Mouse (Mus musculus) intestine, embryonic 16.5 days (tissue): ENCODE measurements around the gene Gabrp. TPM values are rescaled to one million over a fixed set of nuclear protein-coding genes. Genes with fewer than 3 reads are reported as not detected.

ENCODE experiments used
- ATAC-seq: fragments of 200-750 bp; cut with Nextera tagmentation; 2 replicates; pipeline ENCODE4 v1.8.0; 2017; ENCODE audit warnings: moderate TSS enrichment, moderate library complexity
- H3K27ac ChIP-seq: fragments of 300-500 bp; sonication (generic); 2 replicates; pipeline ENCODE4 v1.5.1; 2014; ENCODE audit warnings: mild to moderate bottlenecking, low read length
- H3K27me3 ChIP-seq: fragments of 300-500 bp; sonication (generic); replicated peaks from 2 replicates; pipeline ENCODE4 v1.6.1; 2014; ENCODE audit warnings: low read length, control low read depth, mixed read lengths; ENCODE audit not compliant: control insufficient read depth, insufficient read depth
- H3K36me3 ChIP-seq: fragments of 300-500 bp; sonication (generic); 2 replicates; pipeline ENCODE4 v1.6.1; 2014; ENCODE audit warnings: low read length, control low read depth; ENCODE audit not compliant: control insufficient read depth, insufficient read depth
- H3K4me1 ChIP-seq: fragments of 300-500 bp; sonication (generic); 2 replicates; pipeline ENCODE4 v1.6.1; 2014; ENCODE audit warnings: low read length, control low read depth, mixed read lengths; ENCODE audit not compliant: control insufficient read depth, insufficient read depth
- H3K4me2 ChIP-seq: fragments of 300-500 bp; sonication (generic); 2 replicates; pipeline ENCODE4 v1.6.1; 2014; ENCODE audit warnings: low read depth, low read length, control low read depth
- H3K4me3 ChIP-seq: fragments of 300-500 bp; sonication (generic); 2 replicates; pipeline ENCODE4 v1.5.1; 2014; ENCODE audit warnings: mild to moderate bottlenecking, low read length
- H3K9ac ChIP-seq: fragments of 300-500 bp; sonication (generic); 2 replicates; pipeline ENCODE4 v1.6.1; 2014; ENCODE audit warnings: low read depth, low read length
- H3K9me3 ChIP-seq: fragments of 300-500 bp; sonication (generic); 2 replicates; pipeline ENCODE4 v1.6.1; 2016; ENCODE audit warnings: low read length, control low read depth; ENCODE audit not compliant: control insufficient read depth
- WGBS: fragments of 180-500 bp; shearing (Covaris S2); extraction: QIAGEN DNeasy Blood & Tissue Kit; methylation state at CpG from one replicate; pipeline ENCODE4 v1.1.7; 2014; 5-methylcytosine and 5-hydroxymethylcytosine counted together
- polyA plus RNA-seq: library from polyadenylated mRNA; unstranded; fragments of >200 nt; fragmentation: Nextera tagmentation; extraction: Ambion mirVana; gene quantifications from 2 replicates; pipeline ENCODE4 v1.2.1, GENCODE M21; 2015

The Gabrp gene
- polyA plus RNA-seq, 1 experiment from 2014 or later = 0.11 TPM

DNA sequence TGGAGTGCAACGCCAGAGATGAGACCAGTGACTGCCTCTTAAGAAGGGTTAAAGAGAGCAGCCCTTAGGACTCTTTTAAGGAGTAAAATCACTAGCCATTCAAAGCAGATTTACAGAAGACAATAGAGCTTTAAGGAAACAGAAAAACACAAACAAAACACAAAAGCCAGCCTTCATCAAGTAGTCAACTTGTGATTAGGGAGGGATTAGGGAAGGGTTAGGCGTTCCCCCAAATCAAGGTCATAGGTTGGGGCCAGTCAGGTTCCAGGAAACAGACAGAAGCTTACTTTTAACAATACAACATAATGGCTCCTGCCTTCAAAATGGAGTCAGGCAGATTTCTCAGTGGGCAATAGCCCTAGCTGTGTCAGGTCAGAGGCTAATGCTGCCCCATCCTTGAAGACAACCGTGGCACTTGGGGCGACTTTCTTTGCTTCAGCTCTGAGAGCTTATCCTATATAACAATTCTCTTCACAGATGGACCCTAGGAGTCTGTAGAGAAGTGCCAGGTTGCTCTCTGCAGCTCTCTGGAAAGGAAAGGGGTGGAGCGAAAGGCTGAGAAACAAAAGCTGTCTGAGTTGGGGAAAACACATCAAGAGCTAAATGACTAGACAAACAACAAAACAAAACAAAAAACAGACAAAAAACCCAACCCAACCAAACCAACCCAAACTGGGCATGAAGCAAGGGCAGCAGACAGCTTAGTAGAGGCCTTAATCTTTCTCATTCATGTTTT lies 41.2 kb downstream of the Gabrp start:
- H3K9ac ChIP-seq = no peak overlapping the region
- H3K27ac ChIP-seq = no peak overlapping the region
- no peak for ATAC-seq

DNA sequence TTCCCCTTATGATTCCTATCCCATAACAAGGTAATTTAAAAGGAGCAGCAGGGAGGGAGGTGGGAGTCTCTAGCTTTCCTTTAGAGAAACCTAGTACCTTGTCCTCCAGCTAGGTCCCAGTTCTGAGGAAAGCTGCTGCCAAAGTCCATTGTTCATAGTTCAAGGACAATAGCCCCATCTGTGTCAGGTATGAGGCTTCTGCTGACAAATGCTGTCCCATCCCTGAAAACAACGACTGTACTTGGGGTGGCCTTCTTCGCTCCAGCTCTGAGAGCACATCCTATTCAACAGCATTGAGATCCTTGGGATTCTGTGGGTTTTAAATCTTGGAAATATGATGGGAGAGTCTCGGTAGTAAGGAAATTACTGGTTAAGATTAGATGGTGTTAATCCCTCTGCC lies 42.1 kb downstream of the Gabrp start:
- no peak overlapping the region for H3K27ac ChIP-seq
- no peak overlapping the region for H3K4me3 ChIP-seq
- no peaks in the 10 kb centered on the region for H3K27me3 ChIP-seq
- H3K4me2 ChIP-seq = no peak overlapping the region
- H3K4me1 ChIP-seq = no peaks in the 10 kb centered on the region
- no peak overlapping the region for H3K9ac ChIP-seq
- no peak for ATAC-seq
- H3K9me3 ChIP-seq = no peaks in the 10 kb centered on the region
- H3K36me3 ChIP-seq = no peaks in the 10 kb centered on the region
- 86% methylated on average over 3 of the region's 3 CpGs for WGBS

More for the DNA sequence above, 41.2 kb downstream of the Gabrp start:
- no peaks in the 10 kb centered on the region for H3K27me3 ChIP-seq
- no peaks in the 10 kb centered on the region for H3K9me3 ChIP-seq
- no peaks in the 10 kb centered on the region for H3K4me1 ChIP-seq
- H3K4me2 ChIP-seq = no peak overlapping the region
- H3K36me3 ChIP-seq = no peaks in the 10 kb centered on the region
- 79% methylated on average over 5 of the region's 5 CpGs for WGBS
- H3K4me3 ChIP-seq = no peak overlapping the region

GRCm38 (mm10) chr11:33534541-33534940 lies 44.2 kb downstream of the Gabrp start:
- Histone ChIP-seq H3K9ac (no peak overlapping the region), H3K27ac (no peak overlapping the region), H3K27me3 (no peaks in the 10 kb centered on the region), H3K4me1 (no peaks in the 10 kb centered on the region), H3K36me3 (no peaks in the 10 kb centered on the region), H3K9me3 (no peaks in the 10 kb centered on the region), H3K4me3 (no peak overlapping the region), H3K4me2 (no peak overlapping the region)
- WGBS = 81% methylated on average over 4 of the region's 4 CpGs
- no peak for ATAC-seq

- Histone ChIP-seq H3K36me3 (no peaks in the 10 kb centered on the region), H3K27ac (no peak overlapping the region), H3K9ac (no peak overlapping the region), H3K4me3 (no peak overlapping the region), H3K4me2 (no peak overlapping the region), H3K4me1 (no peaks in the 10 kb centered on the region), H3K9me3 (no peaks in the 10 kb centered on the region), H3K27me3 (no peaks in the 10 kb centered on the region)
- 58% methylated on average over 3 of the region's 3 CpGs for WGBS
- no peak for ATAC-seq
Measured at GRCm38 (mm10) chr11:33533577-33533976, 45.2 kb downstream of the Gabrp start.

DNA sequence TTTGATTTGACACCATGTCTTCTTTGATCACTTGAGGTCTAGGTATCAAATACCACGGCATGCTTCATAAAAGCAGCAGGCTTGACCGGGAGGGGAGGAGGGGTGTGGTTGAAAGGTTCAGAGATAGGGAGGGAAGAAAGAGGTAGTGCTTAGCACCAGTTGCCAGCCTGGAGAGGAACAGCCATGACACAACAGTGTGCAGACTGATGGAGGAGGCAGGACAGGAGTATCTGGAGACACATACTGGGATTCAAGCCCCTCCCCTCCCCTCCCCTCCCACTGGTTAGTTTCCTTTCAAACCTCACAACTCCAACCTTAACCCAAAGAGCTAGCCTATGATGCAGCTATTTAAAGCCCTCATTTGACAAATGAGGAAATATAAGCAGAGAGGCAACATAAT lies 49.2 kb downstream of the Gabrp start:
- WGBS = 57% methylated on average over 2 of the region's 2 CpGs
- Histone ChIP-seq H3K4me2 (no peak overlapping the region), H3K27ac (no peak overlapping the region), H3K4me3 (no peak overlapping the region), H3K36me3 (no peaks in the 10 kb centered on the region), H3K9ac (no peak overlapping the region), H3K4me1 (no peaks in the 10 kb centered on the region), H3K27me3 (no peaks in the 10 kb centered on the region), H3K9me3 (no peaks in the 10 kb centered on the region)
- ATAC-seq = no peak

GRCm38 (mm10) chr11:33513376-33513991 lies 65.3 kb downstream of the Gabrp start, which contains the start of gene Ranbp17:
Gene Ranbp17, minus strand, starts transcription at chr11:33513746.
- Histone ChIP-seq H3K27me3 (no peaks in the 10 kb centered on the region), H3K36me3 (no peaks in the 10 kb centered on the region), H3K4me2 (peak within 1 kb of the TSS; percentile 91), H3K9ac (peak within 1 kb of the TSS; percentile 80), H3K27ac (peak within 1 kb of the TSS; percentile 45), H3K4me3 (peak within 1 kb of the TSS; percentile 89), H3K4me1 (no peaks in the 10 kb centered on the region), H3K9me3 (no peaks in the 10 kb centered on the region)
- ATAC-seq = peak; percentile 87
- 1% methylated on average over 63 of the region's 72 CpGs for WGBS

- under 1% methylated on average over 43 of the region's 43 CpGs for WGBS
- H3K27ac ChIP-seq = peak overlapping the region; percentile 45
- ATAC-seq = peak; percentile 92
Measured at GRCm38 (mm10) chr11:33512854-33513375, 65.8 kb downstream of the Gabrp start.

DNA sequence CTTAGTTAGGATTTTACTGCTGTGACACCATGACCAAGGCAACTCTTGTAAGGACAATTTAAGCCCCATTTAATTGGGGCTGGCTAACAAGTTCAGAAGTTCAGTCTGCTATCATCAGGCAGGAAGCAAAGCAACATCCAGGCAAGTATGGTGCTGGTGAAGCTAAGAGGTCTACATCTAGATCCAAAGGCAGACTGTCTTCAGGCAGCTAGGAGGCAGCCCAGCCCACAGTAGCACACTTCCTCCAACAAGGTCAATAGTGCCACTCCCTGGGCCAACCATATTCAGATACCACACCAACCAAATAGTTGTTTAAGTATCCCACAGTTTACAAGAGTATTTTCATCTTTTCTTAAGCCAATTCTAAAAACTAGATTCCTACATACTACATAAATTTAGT lies 69.4 kb downstream of the Gabrp start:
- H3K4me3 ChIP-seq = no peak overlapping the region
- no peak for ATAC-seq
- H3K4me2 ChIP-seq = no peak overlapping the region

More at GRCm38 (mm10) chr11:33512854-33513375, 65.8 kb downstream of the Gabrp start:
- Histone ChIP-seq H3K4me1 (no peaks in the 10 kb centered on the region), H3K9me3 (no peaks in the 10 kb centered on the region), H3K36me3 (no peaks in the 10 kb centered on the region), H3K9ac (peak overlapping the region; percentile 80), H3K4me2 (peak overlapping the region; percentile 91), H3K27me3 (no peaks in the 10 kb centered on the region), H3K4me3 (peak overlapping the region; percentile 89)

More for the DNA sequence above, 69.4 kb downstream of the Gabrp start:
- Histone ChIP-seq H3K36me3 (no peaks in the 10 kb centered on the region), H3K9ac (no peak overlapping the region), H3K4me1 (no peaks in the 10 kb centered on the region), H3K27ac (no peak overlapping the region), H3K9me3 (no peaks in the 10 kb centered on the region), H3K27me3 (no peaks in the 10 kb centered on the region)
